Mouse (Mus musculus) embryonic facial prominence, embryonic 14.5 days (tissue): Measurements from ENCODE around the gene Ext2. TPM values are rescaled to one million over a fixed set of nuclear protein-coding genes. Genes with fewer than 3 reads are reported as not detected.

Experiments
- ATAC-seq: fragments of 200-750 bp; cut with Nextera tagmentation; 2 replicates; pipeline ENCODE4 v1.8.0; 2017; ENCODE audit warnings: low read depth, moderate number of reproducible peaks, moderate TSS enrichment
- DNase-seq: peaks from one replicate; pipeline ENCODE4 v3.0.0-alpha.2; 2015; ENCODE audit warnings: low spot score
- H3K27ac ChIP-seq: fragments of 300-500 bp; sonication (generic); replicated peaks from 2 replicates; pipeline ENCODE4 v1.5.1; 2014; ENCODE audit warnings: low read depth, mild to moderate bottlenecking, low read length, moderate library complexity
- H3K27me3 ChIP-seq: fragments of 300-500 bp; sonication (generic); replicated peaks from 2 replicates; pipeline ENCODE4 v1.6.1; 2014; ENCODE audit warnings: low read length; ENCODE audit not compliant: control insufficient read depth, insufficient read depth
- H3K36me3 ChIP-seq: fragments of 300-500 bp; sonication (generic); 2 replicates; pipeline ENCODE4 v1.6.1; 2014; ENCODE audit warnings: low read length, mixed read lengths; ENCODE audit not compliant: control insufficient read depth, insufficient read depth
- H3K4me1 ChIP-seq: fragments of 300-500 bp; sonication (generic); 2 replicates; pipeline ENCODE4 v1.6.1; 2014; ENCODE audit warnings: antibody characterized with exemption, low read length; ENCODE audit not compliant: control insufficient read depth, insufficient read depth
- H3K4me2 ChIP-seq: fragments of 300-500 bp; sonication (generic); 2 replicates; pipeline ENCODE4 v1.6.1; 2014; ENCODE audit warnings: low read depth, mild to moderate bottlenecking, low read length, moderate library complexity, mixed read lengths
- H3K4me3 ChIP-seq: fragments of 300-500 bp; sonication (generic); 2 replicates; pipeline ENCODE4 v1.5.1; 2014; ENCODE audit warnings: low read depth, mild to moderate bottlenecking, low read length
- H3K9ac ChIP-seq: fragments of 300-500 bp; sonication (generic); 2 replicates; pipeline ENCODE4 v1.6.1; 2014; ENCODE audit warnings: low read depth, mild to moderate bottlenecking, low read length, moderate library complexity, mixed read lengths
- H3K9me3 ChIP-seq: fragments of 300-500 bp; sonication (generic); 2 replicates; pipeline ENCODE4 v1.6.1; 2016; ENCODE audit warnings: low read length; ENCODE audit not compliant: control insufficient read depth
- WGBS: fragments of 180-500 bp; shearing (Covaris S2); extraction: QIAGEN DNeasy Blood & Tissue Kit; methylation state at CpG from one replicate; pipeline ENCODE4 v1.1.7; 2014; 5-methylcytosine and 5-hydroxymethylcytosine counted together
- polyA plus RNA-seq: library from polyadenylated mRNA; unstranded; fragments of >200 nt; fragmentation: Nextera tagmentation; extraction: Ambion mirVana; gene quantifications from 2 replicates; pipeline ENCODE4 v1.2.1, GENCODE M21; 2014

Ext2 gene
- polyA plus RNA-seq, 1 experiment from 2014 or later: 115 TPM

GRCm38 (mm10) chr2:93817791-93818190 is 4.6 kb downstream of the Ext2 start:
- 96% methylated on average over 5 of the region's 5 CpGs for WGBS
- DNase-seq (no peak), ATAC-seq (no peak)
- Histone ChIP-seq H3K4me1 (peaks cover 10% of the 10 kb centered on the region), H3K4me3 (no peak overlapping the region), H3K9me3 (no peaks in the 10 kb centered on the region), H3K36me3 (peaks cover 16% of the 10 kb centered on the region), H3K9ac (no peak overlapping the region), H3K27me3 (no peaks in the 10 kb centered on the region), H3K4me2 (no peak overlapping the region), H3K27ac (no peak overlapping the region)

- Histone ChIP-seq H3K27me3 (no peaks in the 10 kb centered on the region), H3K4me3 (no peak overlapping the region), H3K4me1 (no peaks in the 10 kb centered on the region), H3K4me2 (no peak overlapping the region), H3K9ac (no peak overlapping the region), H3K9me3 (no peaks in the 10 kb centered on the region), H3K27ac (no peak overlapping the region), H3K36me3 (peaks cover 48% of the 10 kb centered on the region)
- no peak for DNase-seq
- ATAC-seq: no peak
- WGBS: 91% methylated on average over 22 of the region's 22 CpGs
These were observed 9.0 kb downstream of the Ext2 start for GRCm38 (mm10) chr2:93813343-93813742.

GRCm38 (mm10) chr2:93811812-93812211 is 10.6 kb downstream of the Ext2 start:
- H3K36me3 ChIP-seq: peaks cover 63% of the 10 kb centered on the region
- H3K27me3 ChIP-seq: no peaks in the 10 kb centered on the region
- no peak overlapping the region for H3K9ac ChIP-seq
- H3K4me1 ChIP-seq: no peaks in the 10 kb centered on the region
- H3K9me3 ChIP-seq: no peaks in the 10 kb centered on the region
- WGBS: 28% methylated on average over 4 of the region's 4 CpGs
- ATAC-seq (no peak), DNase-seq (peak; percentile 43)
- H3K4me3 ChIP-seq: no peak overlapping the region
- no peak overlapping the region for H3K4me2 ChIP-seq
- H3K27ac ChIP-seq: no peak overlapping the region

GRCm38 (mm10) chr2:93809931-93810330 is 12.4 kb downstream of the Ext2 start:
- Histone ChIP-seq H3K4me1 (no peaks in the 10 kb centered on the region), H3K27me3 (no peaks in the 10 kb centered on the region), H3K4me2 (no peak overlapping the region), H3K36me3 (peaks cover 81% of the 10 kb centered on the region), H3K27ac (no peak overlapping the region), H3K9me3 (no peaks in the 10 kb centered on the region), H3K9ac (no peak overlapping the region), H3K4me3 (no peak overlapping the region)
- DNase-seq (peak; percentile 29), ATAC-seq (no peak)
- 16% methylated on average over 2 of the region's 2 CpGs for WGBS

GRCm38 (mm10) chr2:93808071-93808470 is 14.3 kb downstream of the Ext2 start:
- DNase-seq (no peak), ATAC-seq (no peak)
- Histone ChIP-seq H3K4me1 (no peaks in the 10 kb centered on the region), H3K4me3 (no peak overlapping the region), H3K27ac (no peak overlapping the region), H3K9ac (no peak overlapping the region), H3K27me3 (no peaks in the 10 kb centered on the region), H3K36me3 (peaks cover 92% of the 10 kb centered on the region), H3K4me2 (no peak overlapping the region), H3K9me3 (no peaks in the 10 kb centered on the region)
- 81% methylated on average over 5 of the region's 5 CpGs for WGBS

- H3K4me1 ChIP-seq: no peaks in the 10 kb centered on the region
These were observed 14.9 kb downstream of the Ext2 start for GRCm38 (mm10) chr2:93807440-93807839.

GRCm38 (mm10) chr2:93806487-93807201 is 15.7 kb downstream of the Ext2 start:
- peaks cover 90% of the 10 kb centered on the region for H3K36me3 ChIP-seq
- no peaks in the 10 kb centered on the region for H3K27me3 ChIP-seq
- 86% methylated on average over 6 of the region's 6 CpGs for WGBS
- no peaks in the 10 kb centered on the region for H3K9me3 ChIP-seq
- H3K4me1 ChIP-seq: no peaks in the 10 kb centered on the region
- DNase-seq: no peak
- no peak overlapping the region for H3K4me2 ChIP-seq
- no peak for ATAC-seq
- no peak overlapping the region for H3K27ac ChIP-seq
- no peak overlapping the region for H3K4me3 ChIP-seq
- H3K9ac ChIP-seq: no peak overlapping the region

More at GRCm38 (mm10) chr2:93807440-93807839, 14.9 kb downstream of the Ext2 start:
- 71% methylated on average over 8 of the region's 8 CpGs for WGBS
- Histone ChIP-seq H3K9ac (no peak overlapping the region), H3K4me3 (no peak overlapping the region), H3K9me3 (no peaks in the 10 kb centered on the region), H3K27ac (no peak overlapping the region), H3K27me3 (no peaks in the 10 kb centered on the region), H3K36me3 (peaks cover 91% of the 10 kb centered on the region), H3K4me2 (no peak overlapping the region)
- ATAC-seq: no peak
- peak; percentile 19 for DNase-seq

GRCm38 (mm10) chr2:93805523-93805922 is 16.8 kb downstream of the Ext2 start:
- 88% methylated on average over 4 of the region's 4 CpGs for WGBS
- Histone ChIP-seq H3K27me3 (no peaks in the 10 kb centered on the region), H3K4me2 (no peak overlapping the region), H3K4me1 (no peaks in the 10 kb centered on the region), H3K27ac (no peak overlapping the region), H3K36me3 (peaks cover 80% of the 10 kb centered on the region), H3K9ac (no peak overlapping the region), H3K9me3 (no peaks in the 10 kb centered on the region), H3K4me3 (no peak overlapping the region)
- no peak for DNase-seq
- ATAC-seq: no peak

GRCm38 (mm10) chr2:93805066-93805465 is 17.3 kb downstream of the Ext2 start:
- Histone ChIP-seq H3K4me3 (no peak overlapping the region), H3K9me3 (no peaks in the 10 kb centered on the region), H3K9ac (no peak overlapping the region), H3K4me1 (no peaks in the 10 kb centered on the region), H3K4me2 (no peak overlapping the region), H3K36me3 (peaks cover 75% of the 10 kb centered on the region), H3K27ac (no peak overlapping the region), H3K27me3 (no peaks in the 10 kb centered on the region)
- ATAC-seq (no peak), DNase-seq (no peak)
- 79% methylated on average over 5 of the region's 5 CpGs for WGBS
